Mouse (Mus musculus): ENCODE measurements around the gene Bcdin3d. TPM values are rescaled to one million over a fixed set of nuclear protein-coding genes. Genes with fewer than 3 reads are reported as not detected.
A peak's percentile ranks its signal among the peaks of the same experiment; 100 is the strongest.
"Not testable (repeated sequence)": the region's sequence is repeated elsewhere in the genome, so short reads cannot be mapped to it uniquely, and the experiment has no call there.

The Bcdin3d gene
- polyA plus RNA-seq, 1 experiment: not detected

- TF ChIP-seq POLR2A (IDR thresholded peaks at IDR 0.05; ENCODE audit: insufficient read depth, low read depth, low read length) (no peak), CTCF (IDR thresholded peaks at IDR 0.05; ENCODE audit: insufficient read depth, low read depth, low read length) (no peak)
- H3K4me3 ChIP-seq (ENCODE audit: insufficient read depth, low read depth, low read length): no peak overlapping the region
- no peak overlapping the region for H3K27ac ChIP-seq (ENCODE audit: insufficient read depth, low read depth, low read length)
- H3K4me1 ChIP-seq (ENCODE audit: control insufficient read depth, insufficient read depth, low read length): peaks cover 29% of the 10 kb centered on the region
- 64% methylated on average over 8 of the region's 8 CpGs for WGBS
Measured at GRCm38 (mm10) chr15:99449751-99450280, 24.7 kb downstream of the Bcdin3d start.

- TF ChIP-seq CTCF (IDR thresholded peaks at IDR 0.05; ENCODE audit: insufficient read depth, low read depth, low read length): no peak
- 40% methylated on average over 9 of the region's 9 CpGs for WGBS
- Histone ChIP-seq H3K4me3 (ENCODE audit: insufficient read depth, low read depth, low read length) (no peak overlapping the region), H3K27ac (ENCODE audit: insufficient read depth, low read depth, low read length) (no peak overlapping the region), H3K4me1 (ENCODE audit: control insufficient read depth, insufficient read depth, low read length) (peaks cover 27% of the 10 kb centered on the region)
Measured at GRCm38 (mm10) chr15:99449131-99449750, 25.3 kb downstream of the Bcdin3d start.

- not testable (repeated sequence) for H3K27ac ChIP-seq (ENCODE audit: insufficient read depth, low read depth, low read length); H3K4me3 ChIP-seq (ENCODE audit: insufficient read depth, low read depth, low read length)
- 88% methylated on average over 10 of the region's 10 CpGs for WGBS
- H3K4me1 ChIP-seq (ENCODE audit: control insufficient read depth, insufficient read depth, low read length): peaks cover 16% of the 10 kb centered on the region
Measured at GRCm38 (mm10) chr15:99446136-99446535, 28.4 kb downstream of the Bcdin3d start.

- TF ChIP-seq POLR2A (IDR thresholded peaks at IDR 0.05; ENCODE audit: insufficient read depth, low read depth, low read length) (no peak), CTCF (IDR thresholded peaks at IDR 0.05; ENCODE audit: insufficient read depth, low read depth, low read length) (no peak)
- peaks cover 22% of the 10 kb centered on the region for H3K4me1 ChIP-seq (ENCODE audit: control insufficient read depth, insufficient read depth, low read length)
- H3K4me3 ChIP-seq (ENCODE audit: insufficient read depth, low read depth, low read length): no peak overlapping the region
- H3K27ac ChIP-seq (ENCODE audit: insufficient read depth, low read depth, low read length): no peak overlapping the region
- WGBS: 52% methylated on average over 6 of the region's 6 CpGs
Measured at GRCm38 (mm10) chr15:99445567-99445966, 29.0 kb downstream of the Bcdin3d start.

- Histone ChIP-seq H3K4me3 (ENCODE audit: insufficient read depth, low read depth, low read length) (no peak overlapping the region), H3K27ac (ENCODE audit: insufficient read depth, low read depth, low read length) (no peak overlapping the region), H3K4me1 (ENCODE audit: control insufficient read depth, insufficient read depth, low read length) (peaks cover 16% of the 10 kb centered on the region)
- WGBS: 89% methylated on average over 7 of the region's 7 CpGs
- TF ChIP-seq CTCF (IDR thresholded peaks at IDR 0.05; ENCODE audit: insufficient read depth, low read depth, low read length): no peak
- no peak for TF ChIP-seq POLR2A (IDR thresholded peaks at IDR 0.05; ENCODE audit: insufficient read depth, low read depth, low read length)
Measured at GRCm38 (mm10) chr15:99442358-99442757, 32.2 kb downstream of the Bcdin3d start.

- 0 out of 2 replicates have a peak overlapping the region, but pooled peaks have one; percentile 2 for H3K27ac ChIP-seq (ENCODE audit: insufficient read depth, low read depth, low read length)
- 29% methylated on average over 8 of the region's 8 CpGs for WGBS
- no peak overlapping the region for H3K4me3 ChIP-seq (ENCODE audit: insufficient read depth, low read depth, low read length)
- TF ChIP-seq CTCF (IDR thresholded peaks at IDR 0.05; ENCODE audit: insufficient read depth, low read depth, low read length) (no peak), POLR2A (IDR thresholded peaks at IDR 0.05; ENCODE audit: insufficient read depth, low read depth, low read length) (no peak)
- peaks cover 25% of the 10 kb centered on the region for H3K4me1 ChIP-seq (ENCODE audit: control insufficient read depth, insufficient read depth, low read length)
Measured at GRCm38 (mm10) chr15:99440816-99441457, 33.6 kb downstream of the Bcdin3d start.

- Histone ChIP-seq H3K4me3 (ENCODE audit: insufficient read depth, low read depth, low read length) (no peak overlapping the region), H3K27ac (ENCODE audit: insufficient read depth, low read depth, low read length) (peak overlapping the region; percentile 25; the same call in 1 of the 2 replicates), H3K4me1 (ENCODE audit: control insufficient read depth, insufficient read depth, low read length) (peaks cover 30% of the 10 kb centered on the region)
- WGBS: 39% methylated on average over 2 of the region's 2 CpGs
- TF ChIP-seq POLR2A (IDR thresholded peaks at IDR 0.05; ENCODE audit: insufficient read depth, low read depth, low read length) (no peak), CTCF (IDR thresholded peaks at IDR 0.05; ENCODE audit: insufficient read depth, low read depth, low read length) (no peak)
Measured at GRCm38 (mm10) chr15:99440112-99440815, 34.3 kb downstream of the Bcdin3d start.

GRCm38 (mm10) chr15:99438966-99439698, 35.4 kb downstream of the Bcdin3d start:
- H3K4me1 ChIP-seq (ENCODE audit: control insufficient read depth, insufficient read depth, low read length): peaks cover 36% of the 10 kb centered on the region
- WGBS: 82% methylated on average over 8 of the region's 8 CpGs
- H3K4me3 ChIP-seq (ENCODE audit: insufficient read depth, low read depth, low read length): no peak overlapping the region
- H3K27ac ChIP-seq (ENCODE audit: insufficient read depth, low read depth, low read length): no peak overlapping the region
- TF ChIP-seq POLR2A (IDR thresholded peaks at IDR 0.05; ENCODE audit: insufficient read depth, low read depth, low read length) (no peak), CTCF (IDR thresholded peaks at IDR 0.05; ENCODE audit: insufficient read depth, low read depth, low read length) (no peak)
